Mouse (Mus musculus): ENCODE measurements at regions not wholly inside any gene's neighbourhood (a gene's known extent, or its start where the extent isn't known, plus 50 kb on each side); places are given as distances from the start of the nearest gene placed in this dataset.
"Not testable (repeated sequence)": the region's sequence is repeated elsewhere in the genome, so short reads cannot be mapped to it uniquely, and the experiment has no call there.

- not testable (repeated sequence) for H3K4me1 ChIP-seq (ENCODE audit: insufficient read depth, low read depth, low read length); H3K27ac ChIP-seq (ENCODE audit: low read length); H3K36me3 ChIP-seq (ENCODE audit: insufficient read depth, low read length); H3K4me3 ChIP-seq (ENCODE audit: low read depth, low read length); DNase-seq (ENCODE audit: low spot score); H3K4me2 ChIP-seq (replicated peaks; ENCODE audit: low read depth, low read length); H3K9ac ChIP-seq (replicated peaks; ENCODE audit: low read depth); H3K9me3 ChIP-seq (ENCODE audit: low read length); H3K27me3 ChIP-seq (replicated peaks; ENCODE audit: insufficient read depth, low read length); ATAC-seq
- 23% methylated on average over 1 of the region's 1 CpGs for WGBS
- peak; percentile 29 for TF ChIP-seq CTCF (IDR thresholded peaks at IDR 0.05)
Observed at GRCm38 (mm10) chr17:93067850-93068249, 131.0 kb upstream of the Adcyap1 start.

GRCm38 (mm10) chr17:93068489-93068888 lies 130.3 kb upstream of the Adcyap1 start:
- WGBS, result 49% methylated on average over 4 of the region's 4 CpGs
- Histone ChIP-seq H3K9me3 (ENCODE audit: low read length) (no peaks in the 10 kb centered on the region), H3K4me2 (replicated peaks; ENCODE audit: low read depth, low read length) (no peak overlapping the region), H3K27me3 (replicated peaks; ENCODE audit: insufficient read depth, low read length) (no peaks in the 10 kb centered on the region), H3K4me3 (ENCODE audit: low read depth, low read length) (no peak overlapping the region), H3K36me3 (ENCODE audit: insufficient read depth, low read length) (no peaks in the 10 kb centered on the region), H3K27ac (ENCODE audit: low read length) (no peak overlapping the region), H3K9ac (replicated peaks; ENCODE audit: low read depth) (no peak overlapping the region), H3K4me1 (ENCODE audit: insufficient read depth, low read depth, low read length) (no peaks in the 10 kb centered on the region)
- ATAC-seq (no peak), DNase-seq (ENCODE audit: low spot score) (no peak)
- TF ChIP-seq CTCF (IDR thresholded peaks at IDR 0.05), result no peak
- TF ChIP-seq EP300 (IDR thresholded peaks at IDR 0.05), result no peak

GRCm38 (mm10) chr17:93084048-93084447 lies 114.8 kb upstream of the Adcyap1 start:
- TF ChIP-seq CTCF (IDR thresholded peaks at IDR 0.05), result no peak
- no peak for TF ChIP-seq EP300 (IDR thresholded peaks at IDR 0.05)
- no peak for ATAC-seq

GRCm38 (mm10) chr17:93104516-93104915 lies 94.3 kb upstream of the Adcyap1 start:
- no peaks in the 10 kb centered on the region for H3K4me1 ChIP-seq (ENCODE audit: insufficient read depth, low read depth, low read length)
- H3K4me3 ChIP-seq (ENCODE audit: low read depth, low read length), result no peak overlapping the region
- H3K27me3 ChIP-seq (replicated peaks; ENCODE audit: insufficient read depth, low read length), result no peaks in the 10 kb centered on the region
- ATAC-seq (no peak), DNase-seq (ENCODE audit: low spot score) (no peak)
- H3K9me3 ChIP-seq (ENCODE audit: low read length), result no peaks in the 10 kb centered on the region
- no peaks in the 10 kb centered on the region for H3K36me3 ChIP-seq (ENCODE audit: insufficient read depth, low read length)
- no peak overlapping the region for H3K27ac ChIP-seq (ENCODE audit: low read length)
- no peak overlapping the region for H3K9ac ChIP-seq (replicated peaks; ENCODE audit: low read depth)
- H3K4me2 ChIP-seq (replicated peaks; ENCODE audit: low read depth, low read length), result no peak overlapping the region
- TF ChIP-seq CTCF (IDR thresholded peaks at IDR 0.05), result no peak
- no peak for TF ChIP-seq EP300 (IDR thresholded peaks at IDR 0.05)

More at GRCm38 (mm10) chr17:93084048-93084447, 114.8 kb upstream of the Adcyap1 start:
- no peak overlapping the region for H3K9ac ChIP-seq (replicated peaks; ENCODE audit: low read depth)
- no peak overlapping the region for H3K4me2 ChIP-seq (replicated peaks; ENCODE audit: low read depth, low read length)
- WGBS, result 22% methylated on average over 1 of the region's 1 CpGs
- H3K4me3 ChIP-seq (ENCODE audit: low read depth, low read length), result no peak overlapping the region
- H3K27ac ChIP-seq (ENCODE audit: low read length), result no peak overlapping the region
- DNase-seq (ENCODE audit: low spot score), result no peak
- H3K27me3 ChIP-seq (replicated peaks; ENCODE audit: insufficient read depth, low read length), result no peaks in the 10 kb centered on the region
- no peaks in the 10 kb centered on the region for H3K36me3 ChIP-seq (ENCODE audit: insufficient read depth, low read length)
- H3K4me1 ChIP-seq (ENCODE audit: insufficient read depth, low read depth, low read length), result no peaks in the 10 kb centered on the region
- H3K9me3 ChIP-seq (ENCODE audit: low read length), result no peaks in the 10 kb centered on the region

GRCm38 (mm10) chr17:93140003-93140402 lies 58.8 kb upstream of the Adcyap1 start:
- no peak overlapping the region for H3K9ac ChIP-seq (replicated peaks; ENCODE audit: low read depth)
- no peaks in the 10 kb centered on the region for H3K4me1 ChIP-seq (ENCODE audit: insufficient read depth, low read depth, low read length)
- DNase-seq (ENCODE audit: low spot score) (no peak), ATAC-seq (no peak)
- H3K9me3 ChIP-seq (ENCODE audit: low read length), result no peaks in the 10 kb centered on the region
- no peak overlapping the region for H3K4me3 ChIP-seq (ENCODE audit: low read depth, low read length)
- TF ChIP-seq EP300 (IDR thresholded peaks at IDR 0.05) (no peak), CTCF (IDR thresholded peaks at IDR 0.05) (no peak)
- H3K27ac ChIP-seq (ENCODE audit: low read length), result no peak overlapping the region
- H3K36me3 ChIP-seq (ENCODE audit: insufficient read depth, low read length), result no peaks in the 10 kb centered on the region
- H3K27me3 ChIP-seq (replicated peaks; ENCODE audit: insufficient read depth, low read length), result no peaks in the 10 kb centered on the region
- 54% methylated on average over 1 of the region's 1 CpGs for WGBS
- no peak overlapping the region for H3K4me2 ChIP-seq (replicated peaks; ENCODE audit: low read depth, low read length)

- TF ChIP-seq CTCF (IDR thresholded peaks at IDR 0.05) (peak; percentile 28), EP300 (IDR thresholded peaks at IDR 0.05) (no peak)
- H3K36me3 ChIP-seq (ENCODE audit: insufficient read depth, low read length), result no peaks in the 10 kb centered on the region
- H3K27ac ChIP-seq (ENCODE audit: low read length), result no peak overlapping the region
- no peaks in the 10 kb centered on the region for H3K27me3 ChIP-seq (replicated peaks; ENCODE audit: insufficient read depth, low read length)
- ATAC-seq, result no peak
- H3K9me3 ChIP-seq (ENCODE audit: low read length), result no peaks in the 10 kb centered on the region
- no peak overlapping the region for H3K4me3 ChIP-seq (ENCODE audit: low read depth, low read length)
- no peak overlapping the region for H3K9ac ChIP-seq (replicated peaks; ENCODE audit: low read depth)
- DNase-seq (ENCODE audit: low spot score), result no peak
- H3K4me2 ChIP-seq (replicated peaks; ENCODE audit: low read depth, low read length), result no peak overlapping the region
- WGBS, result 25% methylated on average over 3 of the region's 3 CpGs
- no peaks in the 10 kb centered on the region for H3K4me1 ChIP-seq (ENCODE audit: insufficient read depth, low read depth, low read length)
Observed at GRCm38 (mm10) chr17:93141125-93141524, 57.7 kb upstream of the Adcyap1 start.

All from lung, postnatal 0 days (tissue).